Mouse (Mus musculus): ENCODE measurements around the gene Alpl. TPM values are rescaled to one million over a fixed set of nuclear protein-coding genes. Genes with fewer than 3 reads are reported as not detected.

Gene Alpl
- polyA plus RNA-seq, 1 experiment: 8.2 TPM

DNA sequence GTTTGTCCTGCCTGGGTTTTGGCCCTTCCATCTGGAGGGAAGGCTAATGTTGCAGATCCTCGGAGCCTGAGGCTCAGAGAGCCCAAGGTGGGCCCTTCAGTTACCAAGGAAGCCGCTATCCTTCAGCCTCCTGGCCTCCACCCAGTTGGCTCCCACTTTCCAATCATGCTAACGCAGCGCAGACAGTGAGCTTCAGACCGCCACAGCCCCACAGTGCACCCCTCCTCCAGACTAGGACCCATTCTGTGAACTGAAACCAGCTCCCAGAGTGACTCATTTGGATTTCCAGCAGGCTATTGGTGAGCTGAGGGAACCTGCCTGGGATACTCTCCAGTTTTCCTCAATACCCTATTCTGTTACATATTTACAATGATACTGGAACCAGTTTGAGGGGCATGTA is 90.8 kb downstream of the Alpl start:
- Histone ChIP-seq H3K4me3 (ENCODE audit: control insufficient read depth, low read depth, low read length) (no peak overlapping the region), H3K36me3 (ENCODE audit: control insufficient read depth, insufficient read depth, low read length) (no peaks in the 10 kb centered on the region), H3K27ac (ENCODE audit: control insufficient read depth, insufficient read depth, low read depth, low read length) (no peak overlapping the region), H3K4me1 (ENCODE audit: control insufficient read depth, insufficient read depth, low read length) (peaks cover 10% of the 10 kb centered on the region), H3K27me3 (ENCODE audit: control insufficient read depth, insufficient read depth, low read length) (no peaks in the 10 kb centered on the region)
- TF ChIP-seq POLR2A (IDR thresholded peaks at IDR 0.05; ENCODE audit: control insufficient read depth, low read depth, low read length): no peak

DNA sequence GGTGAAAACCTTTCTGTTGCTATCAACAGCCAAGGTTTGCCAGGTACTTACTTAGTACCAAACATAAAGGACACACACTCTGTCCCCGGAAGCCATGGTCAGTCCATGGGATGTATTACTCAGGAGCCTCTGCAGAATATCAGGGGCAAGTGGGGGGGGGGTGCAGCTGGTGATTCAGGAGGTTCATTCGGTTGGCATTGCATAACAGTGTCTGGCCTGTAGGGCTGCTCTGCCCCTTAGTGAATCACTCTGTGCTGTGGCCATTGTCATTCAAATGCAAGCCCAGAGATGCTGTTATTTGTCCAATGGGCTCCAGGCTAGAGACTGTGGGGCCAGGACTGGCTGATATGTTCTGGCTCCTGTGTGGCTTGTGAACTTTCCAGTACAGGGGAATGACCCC is 91.6 kb downstream of the Alpl start:
- Histone ChIP-seq H3K27me3 (ENCODE audit: control insufficient read depth, insufficient read depth, low read length) (no peaks in the 10 kb centered on the region), H3K4me3 (ENCODE audit: control insufficient read depth, low read depth, low read length) (no peak overlapping the region), H3K27ac (ENCODE audit: control insufficient read depth, insufficient read depth, low read depth, low read length) (no peak overlapping the region)

DNA sequence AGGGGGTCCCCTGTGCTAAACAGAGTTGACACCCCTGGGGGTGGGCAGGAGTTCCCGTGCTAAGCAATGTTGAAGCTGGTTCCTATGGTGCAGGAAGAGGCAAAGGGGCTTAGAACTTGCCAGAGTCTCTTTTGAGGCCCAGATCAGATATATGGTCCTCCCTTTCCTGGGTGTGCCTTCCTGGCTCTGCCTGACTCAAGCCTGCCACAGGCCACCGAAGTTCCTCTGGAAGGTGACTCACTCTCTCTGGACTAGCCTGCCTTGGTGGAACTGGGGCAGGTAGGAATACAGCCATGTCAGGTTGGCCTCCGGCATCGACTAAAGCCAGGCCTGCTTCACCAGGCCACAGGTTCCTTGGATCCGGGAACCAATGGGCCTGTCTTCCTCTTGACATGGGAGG is 93.1 kb downstream of the Alpl start:
- Histone ChIP-seq H3K27me3 (ENCODE audit: control insufficient read depth, insufficient read depth, low read length) (no peaks in the 10 kb centered on the region), H3K4me3 (ENCODE audit: control insufficient read depth, low read depth, low read length) (no peak overlapping the region), H3K27ac (ENCODE audit: control insufficient read depth, insufficient read depth, low read depth, low read length) (no peak overlapping the region), H3K36me3 (ENCODE audit: control insufficient read depth, insufficient read depth, low read length) (no peaks in the 10 kb centered on the region), H3K4me1 (ENCODE audit: control insufficient read depth, insufficient read depth, low read length) (peaks cover 10% of the 10 kb centered on the region)
- TF ChIP-seq POLR2A (IDR thresholded peaks at IDR 0.05; ENCODE audit: control insufficient read depth, low read depth, low read length) (no peak), CTCF (IDR thresholded peaks at IDR 0.05; ENCODE audit: control insufficient read depth, insufficient read depth, insufficient replicate concordance, low read depth, low read length) (no peak)

More for the DNA sequence above, 91.6 kb downstream of the Alpl start:
- peaks cover 10% of the 10 kb centered on the region for H3K4me1 ChIP-seq (ENCODE audit: control insufficient read depth, insufficient read depth, low read length)
- H3K36me3 ChIP-seq (ENCODE audit: control insufficient read depth, insufficient read depth, low read length): no peaks in the 10 kb centered on the region
- TF ChIP-seq POLR2A (IDR thresholded peaks at IDR 0.05; ENCODE audit: control insufficient read depth, low read depth, low read length) (no peak), CTCF (IDR thresholded peaks at IDR 0.05; ENCODE audit: control insufficient read depth, insufficient read depth, insufficient replicate concordance, low read depth, low read length) (no peak)

DNA sequence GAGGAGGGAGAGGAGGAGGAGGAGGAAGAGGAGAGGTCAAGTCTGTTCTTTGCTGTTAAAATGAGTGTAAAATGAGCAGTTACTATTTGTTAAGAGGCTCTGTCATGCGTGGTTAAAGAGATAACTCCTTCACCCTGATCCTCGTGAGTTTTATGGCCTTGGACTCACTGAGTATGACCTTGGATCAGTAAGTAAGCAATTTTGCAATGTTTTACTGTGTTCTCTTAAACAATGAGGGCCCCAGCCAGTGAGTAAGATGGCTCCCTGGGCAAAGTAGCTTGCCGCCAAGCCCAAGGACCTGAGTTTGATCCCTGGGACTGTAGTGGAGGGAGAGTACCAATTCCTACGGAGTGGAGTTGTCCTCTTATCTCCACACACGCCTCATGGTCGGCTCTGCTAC is 95.2 kb downstream of the Alpl start:
- Histone ChIP-seq H3K27ac (ENCODE audit: control insufficient read depth, insufficient read depth, low read depth, low read length) (no peak overlapping the region), H3K4me1 (ENCODE audit: control insufficient read depth, insufficient read depth, low read length) (no peaks in the 10 kb centered on the region; the same call in 1 of the 2 replicates), H3K27me3 (ENCODE audit: control insufficient read depth, insufficient read depth, low read length) (no peaks in the 10 kb centered on the region), H3K36me3 (ENCODE audit: control insufficient read depth, insufficient read depth, low read length) (no peaks in the 10 kb centered on the region), H3K4me3 (ENCODE audit: control insufficient read depth, low read depth, low read length) (no peak overlapping the region)
- TF ChIP-seq CTCF (IDR thresholded peaks at IDR 0.05; ENCODE audit: control insufficient read depth, insufficient read depth, insufficient replicate concordance, low read depth, low read length): no peak
- TF ChIP-seq POLR2A (IDR thresholded peaks at IDR 0.05; ENCODE audit: control insufficient read depth, low read depth, low read length): no peak

DNA sequence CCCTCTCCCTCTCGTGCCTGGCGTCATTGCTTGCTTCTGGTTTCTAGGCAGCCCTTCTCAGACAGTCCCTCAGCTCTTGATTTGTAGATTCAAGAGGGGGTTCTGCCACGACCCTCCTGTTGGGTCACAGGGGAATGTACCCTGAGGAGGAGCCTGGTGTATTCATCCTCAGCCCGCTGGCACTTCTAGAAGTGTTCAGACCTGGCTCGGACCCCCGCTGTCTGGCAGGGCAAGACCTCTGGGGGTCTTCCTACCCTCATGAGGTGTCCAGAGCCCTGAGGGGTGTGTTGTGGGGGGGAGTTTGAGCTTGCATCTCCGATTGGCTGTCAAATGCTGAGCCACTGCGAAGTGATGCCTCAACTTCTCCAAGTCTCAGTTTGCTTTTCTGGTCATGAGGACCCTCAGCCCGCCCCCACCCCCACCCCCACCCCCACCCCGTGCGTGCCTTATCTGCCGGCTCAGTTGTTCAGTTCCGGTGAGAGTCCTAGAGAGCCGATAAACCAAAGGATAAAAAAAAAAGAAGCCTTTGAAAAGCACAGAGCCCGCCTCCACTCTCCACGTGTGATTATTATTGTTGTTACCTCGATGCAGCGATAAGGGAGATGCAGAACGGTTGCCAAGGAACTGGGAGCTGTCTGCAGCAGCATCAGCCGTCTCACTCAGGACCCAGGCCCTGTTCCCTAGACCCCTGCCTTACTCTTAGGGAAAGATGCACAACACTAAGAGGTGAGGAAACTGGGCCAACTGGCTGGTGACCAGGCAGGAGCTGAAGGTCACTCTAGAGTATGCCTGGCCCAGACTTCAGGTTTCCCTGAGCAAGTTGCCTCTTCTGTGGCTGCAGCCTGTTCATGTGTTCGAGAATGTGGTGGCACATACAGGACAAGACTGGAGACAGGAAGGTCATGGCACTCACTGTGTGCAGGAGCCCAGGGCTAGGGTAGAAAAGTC is 96.6 kb downstream of the Alpl start:
- Histone ChIP-seq H3K4me1 (ENCODE audit: control insufficient read depth, insufficient read depth, low read length) (no peaks in the 10 kb centered on the region; the same call in 1 of the 2 replicates), H3K27me3 (ENCODE audit: control insufficient read depth, insufficient read depth, low read length) (no peaks in the 10 kb centered on the region), H3K36me3 (ENCODE audit: control insufficient read depth, insufficient read depth, low read length) (no peaks in the 10 kb centered on the region), H3K4me3 (ENCODE audit: control insufficient read depth, low read depth, low read length) (no peak overlapping the region), H3K27ac (ENCODE audit: control insufficient read depth, insufficient read depth, low read depth, low read length) (no peak overlapping the region)
- TF ChIP-seq CTCF (IDR thresholded peaks at IDR 0.05; ENCODE audit: control insufficient read depth, insufficient read depth, insufficient replicate concordance, low read depth, low read length) (no peak), POLR2A (IDR thresholded peaks at IDR 0.05; ENCODE audit: control insufficient read depth, low read depth, low read length) (no peak)

DNA sequence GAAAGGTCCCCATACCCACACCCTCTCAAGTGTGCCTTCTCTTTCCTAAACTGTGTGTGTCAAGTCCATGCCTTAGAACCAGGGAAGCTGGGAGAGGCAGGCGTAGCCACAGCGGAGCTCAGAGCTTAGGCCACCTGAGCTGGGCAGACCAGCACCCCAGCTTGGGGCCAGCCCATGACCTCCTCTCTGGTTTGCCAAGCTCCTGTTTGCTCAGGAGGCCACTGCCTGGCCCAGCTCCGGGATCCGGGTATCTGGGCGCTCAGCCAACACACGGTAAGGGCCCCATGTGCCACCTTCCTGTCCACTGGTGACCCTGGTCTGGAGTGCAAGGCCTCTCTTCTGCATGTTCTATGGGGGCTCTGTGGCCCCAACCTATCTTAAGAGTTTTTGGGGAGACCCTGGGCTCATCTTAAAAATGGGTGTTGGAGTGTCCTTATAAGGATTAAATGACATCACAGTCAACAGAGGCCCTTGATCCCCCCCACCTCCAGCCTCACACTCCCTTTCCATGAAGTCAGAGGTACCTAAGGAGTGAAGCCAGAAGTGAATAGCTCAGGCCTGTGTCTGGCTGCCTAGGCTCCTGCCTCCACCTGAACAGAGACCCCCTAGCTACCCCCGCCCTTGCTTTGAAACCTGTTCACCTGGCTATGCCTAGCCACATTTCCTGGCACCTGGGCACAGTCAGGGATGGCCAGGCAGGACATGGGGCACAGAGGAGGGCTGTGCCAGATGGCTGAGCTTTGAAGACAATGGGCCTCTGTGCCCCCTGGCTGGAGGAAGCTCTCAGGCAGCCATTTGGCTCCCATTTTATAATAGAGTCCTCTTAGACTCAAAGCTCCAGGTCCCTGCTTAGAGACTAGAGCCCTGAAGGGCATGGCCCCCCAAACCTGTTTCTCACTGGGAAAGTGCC is 97.9 kb downstream of the Alpl start:
- TF ChIP-seq POLR2A (IDR thresholded peaks at IDR 0.05; ENCODE audit: control insufficient read depth, low read depth, low read length) (no peak), CTCF (IDR thresholded peaks at IDR 0.05; ENCODE audit: control insufficient read depth, insufficient read depth, insufficient replicate concordance, low read depth, low read length) (no peak)
- Histone ChIP-seq H3K27ac (ENCODE audit: control insufficient read depth, insufficient read depth, low read depth, low read length) (no peak overlapping the region), H3K4me1 (ENCODE audit: control insufficient read depth, insufficient read depth, low read length) (no peaks in the 10 kb centered on the region; the same call in 1 of the 2 replicates), H3K27me3 (ENCODE audit: control insufficient read depth, insufficient read depth, low read length) (no peaks in the 10 kb centered on the region), H3K4me3 (ENCODE audit: control insufficient read depth, low read depth, low read length) (no peak overlapping the region), H3K36me3 (ENCODE audit: control insufficient read depth, insufficient read depth, low read length) (no peaks in the 10 kb centered on the region)

Measured in testis, adult 2 months (tissue).